Mouse (Mus musculus) spleen, adult 2 months (tissue): ENCODE data around the gene Trim68. TPM values are rescaled to one million over a fixed set of nuclear protein-coding genes. Genes with fewer than 3 reads are reported as not detected.
A peak's percentile ranks its signal among the peaks of the same experiment; 100 is the strongest.

Experiments used
- DNase-seq, 2 experiments: peaks; one replicate each; pipeline versions ENCODE4 v3.0.0 to v3.0.0-alpha.2; 2012 to 2021; ENCODE audit warnings: low spot score in 2 of 2, low read depth in 1 of 2
- H3K27ac ChIP-seq: fragments of 200-500 bp; 2 replicates; pipeline ENCODE4 v1.5.1; 2012; ENCODE audit warnings: low read length, inconsistent platforms; ENCODE audit not compliant: insufficient read depth
- H3K27me3 ChIP-seq: fragments of 200-500 bp; 2 replicates; pipeline ENCODE4 v1.6.1; 2012; ENCODE audit warnings: mild to moderate bottlenecking, moderate library complexity, low read length, inconsistent platforms; ENCODE audit not compliant: control insufficient read depth, insufficient read depth
- H3K36me3 ChIP-seq: fragments of 200-500 bp; 2 replicates; pipeline ENCODE4 v1.6.1; 2012; ENCODE audit warnings: mild to moderate bottlenecking, low read length, inconsistent platforms; ENCODE audit not compliant: control insufficient read depth, insufficient read depth
- H3K4me1 ChIP-seq: fragments of 200-500 bp; 2 replicates; pipeline ENCODE4 v1.6.1; 2011; ENCODE audit warnings: inconsistent platforms; ENCODE audit not compliant: control insufficient read depth, insufficient read depth, insufficient read length
- H3K4me3 ChIP-seq: fragments of 200-500 bp; 2 replicates; pipeline ENCODE4 v1.5.1; 2011; ENCODE audit warnings: mild to moderate bottlenecking, inconsistent platforms; ENCODE audit not compliant: insufficient read depth, insufficient read length; ENCODE audit errors: extremely low read depth
- CTCF ChIP-seq: fragments of 200-500 bp; IDR thresholded peaks from 2 replicates; pipeline ENCODE4 v1.5.1; 2011; ENCODE audit warnings: mild to moderate bottlenecking, inconsistent platforms; ENCODE audit not compliant: insufficient read depth, insufficient read length, insufficient replicate concordance; ENCODE audit errors: extremely low read depth
- POLR2A ChIP-seq: fragments of 200-500 bp; IDR thresholded peaks from 2 replicates; pipeline ENCODE4 v1.6.1; 2011; ENCODE audit warnings: low read depth, low read length, inconsistent platforms
- WGBS: fragments of 180-500 bp; shearing (Covaris S2); methylation state at CpG from one replicate; pipeline ENCODE4 v1.1.7; 2018; 5-methylcytosine and 5-hydroxymethylcytosine counted together
- polyA plus RNA-seq: library from polyadenylated mRNA; depleted of rRNA; stranded (reverse); fragments of >200 nt; gene quantifications from 2 replicates; pipeline ENCODE4 v1.2.3, GENCODE M21; 2012; rRNA removed

Gene Trim68
- polyA plus RNA-seq, 1 experiment = 12.4 TPM

GRCm38 (mm10) chr7:102636665-102637064 lies 50.5 kb downstream of the Trim68 start:
- no peak for TF ChIP-seq POLR2A
- TF ChIP-seq CTCF = no peak
- H3K27me3 ChIP-seq = no peaks in the 10 kb centered on the region; the same call in 1 of the 2 replicates
- WGBS = 22% methylated on average over 3 of the region's 3 CpGs
- peak; percentile 37 to 55 for DNase-seq
- no peaks in the 10 kb centered on the region for H3K36me3 ChIP-seq
- no peaks in the 10 kb centered on the region for H3K4me1 ChIP-seq
- no peak overlapping the region for H3K27ac ChIP-seq
- no peak overlapping the region for H3K4me3 ChIP-seq

Other genes with a start within 250 kb of the Trim68 start
- gene Rrm1, start 245.6 kb downstream of the Trim68 start, polyA plus RNA-seq = 10.5 and 11.9 TPM in 2 replicates
- gene Olfr543, start 205.6 kb downstream of the Trim68 start, polyA plus RNA-seq = not detected in 2 replicates
- not detected in 2 replicates for gene Olfr544, start 199.0 kb downstream of the Trim68 start, polyA plus RNA-seq
- gene Olfr545, start 187.8 kb downstream of the Trim68 start, polyA plus RNA-seq = not detected in 2 replicates
- not detected in 2 replicates for gene Olfr547, start 152.6 kb downstream of the Trim68 start, polyA plus RNA-seq
- gene Olfr548-ps1, start 146.4 kb downstream of the Trim68 start, polyA plus RNA-seq = not detected in 2 replicates
- not detected in 2 replicates for gene Olfr549, start 137.5 kb downstream of the Trim68 start, polyA plus RNA-seq
- 6.3 and 8.1 TPM in 2 replicates for gene Trim21, start 121.8 kb downstream of the Trim68 start, polyA plus RNA-seq
- not detected in 2 replicates for gene Olfr550, start 115.9 kb downstream of the Trim68 start, polyA plus RNA-seq
- not detected in 2 replicates for gene Olfr551, start 95.4 kb downstream of the Trim68 start, polyA plus RNA-seq
- 0.06 and 0.12 TPM in 2 replicates for gene Olfr552, start 89.6 kb downstream of the Trim68 start, polyA plus RNA-seq
- gene Olfr553, start 69.1 kb downstream of the Trim68 start, polyA plus RNA-seq = not detected in 2 replicates
- gene Olfr554, start 48.9 kb downstream of the Trim68 start, polyA plus RNA-seq = not detected in 2 replicates
- not detected in 2 replicates for gene Olfr555, start 28.5 kb downstream of the Trim68 start, polyA plus RNA-seq
- gene Olfr556, start 22.4 kb downstream of the Trim68 start, polyA plus RNA-seq = not detected in 2 replicates
- gene Olfr557, start 8.6 kb upstream of the Trim68 start, polyA plus RNA-seq = not detected in 2 replicates
- gene Olfr558, start 14.9 kb upstream of the Trim68 start, polyA plus RNA-seq = 0.07 and 0.19 TPM in 2 replicates
- gene Olfr33, start 31.7 kb upstream of the Trim68 start, polyA plus RNA-seq = not detected in 2 replicates
- gene Olfr559, start 40.2 kb upstream of the Trim68 start, polyA plus RNA-seq = not detected in 2 replicates
- gene Olfr560, start 72.0 kb upstream of the Trim68 start, polyA plus RNA-seq = not detected in 2 replicates
- 0.12 and 0.26 TPM in 2 replicates for gene Olfr78, start 72.1 kb upstream of the Trim68 start, polyA plus RNA-seq
- not detected in 2 replicates for gene Olfr561, start 83.9 kb upstream of the Trim68 start, polyA plus RNA-seq
- not detected in 2 replicates for gene Olfr564, start 116.2 kb upstream of the Trim68 start, polyA plus RNA-seq
- gene Olfr566, start 171.4 kb upstream of the Trim68 start, polyA plus RNA-seq = not detected in 2 replicates
- gene Olfr568, start 189.8 kb upstream of the Trim68 start, polyA plus RNA-seq = not detected in 2 replicates
- not detected in 2 replicates for gene Olfr569, start 203.6 kb upstream of the Trim68 start, polyA plus RNA-seq
- not detected in 2 replicates for gene Olfr570, start 207.2 kb upstream of the Trim68 start, polyA plus RNA-seq
- not detected in 2 replicates for gene Olfr571, start 230.2 kb upstream of the Trim68 start, polyA plus RNA-seq
- not detected in 2 replicates for gene Olfr572, start 237.1 kb upstream of the Trim68 start, polyA plus RNA-seq